Mouse (Mus musculus) G1E (cell line): ENCODE data around the gene Tmem33. TPM values are rescaled to one million over a fixed set of nuclear protein-coding genes. Genes with fewer than 3 reads are reported as not detected.

ENCODE experiments used
- ATAC-seq: 2 replicates; pipeline ENCODE4 v1.8.0; 2016; ENCODE audit warnings: mild to moderate bottlenecking; ENCODE audit not compliant: insufficient number of reproducible peaks, poor library complexity, low FRiP score, severe bottlenecking; ENCODE audit errors: extremely low read depth
- DNase-seq: peaks from one replicate; pipeline ENCODE4 v3.0.0; 2012; ENCODE audit warnings: low spot score
- H3K27me3 ChIP-seq: 2 replicates; pipeline ENCODE4 v1.6.1; 2012; ENCODE audit warnings: mild to moderate bottlenecking, low read length, inconsistent platforms; ENCODE audit not compliant: insufficient read depth
- H3K36me3 ChIP-seq: replicated peaks from 2 replicates; pipeline ENCODE3; 2012; ENCODE audit warnings: mild to moderate bottlenecking, inconsistent platforms
- H3K4me1 ChIP-seq: 2 replicates; pipeline ENCODE4 v1.6.1; 2012; ENCODE audit warnings: low read depth, low read length, inconsistent platforms, mixed read lengths; ENCODE audit not compliant: insufficient read depth
- H3K4me3 ChIP-seq: 2 replicates; pipeline ENCODE4 v1.5.1; 2012; ENCODE audit warnings: low read depth, mild to moderate bottlenecking, inconsistent platforms, low read length, moderate library complexity, mixed read lengths
- H3K9me3 ChIP-seq: replicated peaks from 2 replicates; pipeline ENCODE4 v1.6.1; 2012; ENCODE audit warnings: inconsistent platforms
- CTCF ChIP-seq: IDR thresholded peaks from 2 replicates; pipeline ENCODE4 v1.5.1; 2012; ENCODE audit warnings: low read depth, low read length, inconsistent platforms, mixed read lengths
- GATA1 ChIP-seq: IDR thresholded peaks from 2 replicates; pipeline ENCODE4 v1.6.1; 2012; ENCODE audit warnings: borderline replicate concordance, low read length, inconsistent platforms, mixed read lengths
- GATA2 ChIP-seq: IDR thresholded peaks from 2 replicates; pipeline ENCODE4 v1.6.1; 2012; ENCODE audit warnings: low read depth, low read length, inconsistent platforms, borderline replicate concordance
- POLR2AphosphoS5 ChIP-seq: IDR thresholded peaks from 2 replicates; pipeline ENCODE4 v1.6.1; 2012; ENCODE audit warnings: low read depth, low read length, inconsistent platforms; ENCODE audit not compliant: insufficient replicate concordance
- TAL1 ChIP-seq: conservative IDR thresholded peaks from 2 replicates; pipeline ENCODE4 v1.6.1; 2012; ENCODE audit warnings: low read depth, low read length, inconsistent platforms, mixed read lengths
- polyA plus RNA-seq: library from polyadenylated mRNA; stranded (reverse); fragments of >175 nt; gene quantifications from 2 replicates; pipeline ENCODE4 v1.2.3, GENCODE M21; 2012
- total RNA-seq, 2 experiments: library from RNA; stranded (forward) in 1 of 2; stranded (reverse) in 1 of 2; fragments of 200-1000 nt in 1 of 2; fragments of >200 nt in 1 of 2; fragmentation: Nextera tagmentation in 1 of 2; gene quantifications; 2 replicates each; pipeline ENCODE4 v1.2.3; 2014 to 2017

The Tmem33 gene
- total and polyA plus RNA-seq, 3 experiments: 75.8 to 151 (median 82.3) TPM

DNA sequence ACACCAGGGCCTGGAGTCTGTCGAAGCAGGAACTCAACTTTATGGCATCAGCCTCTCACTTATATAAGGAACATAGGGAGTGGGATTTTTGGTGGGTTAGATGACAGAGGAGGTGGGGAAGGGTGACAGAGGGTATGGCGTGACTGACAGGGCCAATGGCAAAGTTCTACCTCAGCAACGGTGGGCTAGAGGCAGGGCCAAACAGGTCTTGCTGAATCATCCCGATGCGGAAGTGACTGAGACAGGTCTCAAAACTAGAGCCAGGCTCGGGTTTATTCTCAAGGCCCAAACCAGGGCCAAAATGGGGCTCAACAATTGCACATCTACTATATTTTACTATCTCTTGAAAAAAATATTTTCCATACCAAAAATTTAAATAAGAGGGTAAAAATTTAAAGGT, 80.4 kb downstream of the Tmem33 start:
- peaks cover 70% of the 10 kb centered on the region for H3K36me3 ChIP-seq

More for the DNA sequence above, 80.4 kb downstream of the Tmem33 start:
- H3K4me3 ChIP-seq: no peak overlapping the region
- H3K27me3 ChIP-seq: no peaks in the 10 kb centered on the region
- no peak for DNase-seq
- TF ChIP-seq TAL1 (no peak), GATA1 (no peak), CTCF (no peak), GATA2 (no peak), POLR2AphosphoS5 (no peak)
- H3K4me1 ChIP-seq: no peaks in the 10 kb centered on the region
- no peaks in the 10 kb centered on the region for H3K9me3 ChIP-seq
- no peak for ATAC-seq

Other genes starting within 250 kb of the Tmem33 start
- gene Phox2b, start 161.3 kb upstream of the Tmem33 start, total RNA-seq (2014; fragmentation: Nextera tagmentation): not detected in 2 replicates
- gene Phox2b, start 161.3 kb upstream of the Tmem33 start, total RNA-seq (2017): 0.11 TPM in 1 of 2 replicates, not detected in the other
- gene Phox2b, start 161.3 kb upstream of the Tmem33 start, polyA plus RNA-seq: not detected in 2 replicates
- gene Slc30a9, start 46.4 kb downstream of the Tmem33 start, total RNA-seq (2014; fragmentation: Nextera tagmentation): 87.4 and 103 TPM in 2 replicates
- 90.5 and 109 TPM in 2 replicates for gene Slc30a9, start 46.4 kb downstream of the Tmem33 start, total RNA-seq (2017)
- 8.4 and 9.3 TPM in 2 replicates for gene Slc30a9, start 46.4 kb downstream of the Tmem33 start, polyA plus RNA-seq
- gene Bend4, start 167.7 kb downstream of the Tmem33 start, total RNA-seq (2014; fragmentation: Nextera tagmentation): not detected in 2 replicates
- 0.06 and 0.11 TPM in 2 replicates for gene Bend4, start 167.7 kb downstream of the Tmem33 start, total RNA-seq (2017)
- gene Bend4, start 167.7 kb downstream of the Tmem33 start, polyA plus RNA-seq: 0.01 TPM in 1 of 2 replicates, not detected in the other